Comparison of ENCODE assay signal across 16 mouse cellular contexts in the genomic region with DNA sequence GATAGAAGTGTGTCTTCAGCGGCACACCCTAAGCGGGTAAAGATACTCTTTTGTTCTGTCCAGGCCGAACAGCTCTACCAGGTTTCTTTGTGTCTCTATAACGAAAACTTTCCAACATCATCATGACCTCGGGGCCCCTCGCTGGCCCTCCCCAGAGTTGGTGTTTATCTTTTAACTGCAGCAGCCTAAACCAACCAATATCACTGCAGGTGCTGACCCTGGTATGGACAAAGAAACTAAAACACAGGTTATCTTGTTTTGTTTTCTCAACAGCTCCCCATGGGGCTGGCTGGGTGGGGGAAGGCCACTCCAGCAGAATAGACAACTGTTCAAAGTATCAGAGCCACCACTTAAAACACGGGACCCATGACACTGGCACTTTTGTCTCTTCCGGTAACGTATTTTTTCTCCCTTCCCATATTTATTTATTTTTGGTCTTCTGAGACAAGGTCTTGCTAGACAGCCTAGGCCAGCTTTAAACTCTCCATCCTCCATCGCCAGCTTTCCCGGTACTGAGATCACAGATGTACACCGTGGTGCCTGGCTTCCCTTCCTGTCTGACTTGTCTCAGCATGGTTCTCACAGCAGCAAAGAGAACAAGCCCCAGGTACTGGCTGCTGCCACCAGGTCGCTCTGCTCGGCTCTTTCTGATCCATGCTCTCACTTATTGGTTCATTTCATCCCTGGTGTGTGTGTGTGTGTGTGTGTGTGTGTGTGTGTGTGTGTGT.
DNase-seq lines count a peak whose midpoint lies in the region; ATAC-seq lines count a peak whose summit lies in the region.
"Had no signal": no experiment of that assay in that cellular context is flagged by ENCODE, and none has a peak within 500 bp of the region (broad histone marks: within the 10 kb centered on the region; RNA-seq: fewer than 3 reads in every experiment).

No protein-coding gene starts in this region.

- no peak overlapping the region for H3K4me3 ChIP-seq in neural tube, embryonic 13.5 days
- H3K4me3 ChIP-seq: embryonic facial prominence, embryonic 15.5 days had no signal

- WGBS in neural tube, embryonic 13.5 days = 69% methylated on average over 14 of the region's 14 CpGs

- no peaks in the 10 kb centered on the region for H3K27me3 ChIP-seq in neural tube, embryonic 13.5 days
- H3K27me3 ChIP-seq: embryonic facial prominence, embryonic 15.5 days had no signal

- H3K27ac ChIP-seq in neural tube, embryonic 13.5 days (replicated peaks) = peak overlapping the region; percentile 81; the same call in 1 of the 2 replicates
- H3K27ac ChIP-seq: embryonic facial prominence, embryonic 15.5 days had no signal

- H3K36me3 ChIP-seq in neural tube, embryonic 13.5 days = no peaks in the 10 kb centered on the region
- H3K36me3 ChIP-seq: embryonic facial prominence, embryonic 15.5 days had no signal

- no peaks in the 10 kb centered on the region for H3K9me3 ChIP-seq in neural tube, embryonic 13.5 days
- H3K9me3 ChIP-seq: embryonic facial prominence, embryonic 15.5 days had no signal

- no peak overlapping the region for H3K9ac ChIP-seq in neural tube, embryonic 13.5 days
- H3K9ac ChIP-seq: embryonic facial prominence, embryonic 15.5 days had no signal

- peaks cover 55% of the 10 kb centered on the region for H3K4me1 ChIP-seq in neural tube, embryonic 13.5 days (replicated peaks)

- H3K4me2 ChIP-seq in neural tube, embryonic 13.5 days = no peak overlapping the region
- H3K4me2 ChIP-seq: embryonic facial prominence, embryonic 15.5 days had no signal

- peak; percentile 26 for DNase-seq in embryo, embryonic 11 days
- DNase-seq in embryo, embryonic 9.5 days (ENCODE audit: extremely low spot score) = no peak
- no peak for DNase-seq in neural tube, embryonic 10.5 days (ENCODE audit: extremely low spot score, low spot score)
- peak; percentile 52 for DNase-seq in naive thymus-derived CD4-positive, alpha-beta T cell, adult 2 months (ENCODE audit: low read depth)
- DNase-seq in cerebellum, adult 9-11 months = no peak
- no peak for DNase-seq in kidney, postnatal 4 days
- DNase-seq: adrenal gland, adult 8-10 months; cerebellum, adult 8-10 months; gastrocnemius, postnatal 10 days; heart, postnatal 10 days; kidney, adult 18-20 months; left cerebral cortex, postnatal 4 days; lung, postnatal 10 days had no signal

- no peak for ATAC-seq in neural tube, embryonic 13.5 days (ENCODE audit: low read depth)
- ATAC-seq in erythroid progenitor cell, adult 5-6 weeks (replicated peaks; ENCODE audit: low FRiP score, poor library complexity, severe bottlenecking) = peak; percentile 51

Comparison
In these comparisons a context has a peak if more than half of its experiments do, and no peak if none do; other contexts are left out.
1. DNase-seq: peak in embryo, embryonic 11 days (single experiment) and naive thymus-derived CD4-positive, alpha-beta T cell, adult 2 months (single experiment); none in embryo, embryonic 9.5 days (single experiment), neural tube, embryonic 10.5 days (single experiment), cerebellum, adult 9-11 months (single experiment) and kidney, postnatal 4 days (0 of 2).